Mouse (Mus musculus) thymus, postnatal 14 days (tissue): Measurements from ENCODE around the gene Gm49333.
"Not testable (repeated sequence)": the region's sequence is repeated elsewhere in the genome, so short reads cannot be mapped to it uniquely, and the experiment has no call there.

Experiments used
- DNase-seq: peaks from one replicate; pipeline ENCODE4 v3.0.0; 2021

Gm49333 gene

DNA sequence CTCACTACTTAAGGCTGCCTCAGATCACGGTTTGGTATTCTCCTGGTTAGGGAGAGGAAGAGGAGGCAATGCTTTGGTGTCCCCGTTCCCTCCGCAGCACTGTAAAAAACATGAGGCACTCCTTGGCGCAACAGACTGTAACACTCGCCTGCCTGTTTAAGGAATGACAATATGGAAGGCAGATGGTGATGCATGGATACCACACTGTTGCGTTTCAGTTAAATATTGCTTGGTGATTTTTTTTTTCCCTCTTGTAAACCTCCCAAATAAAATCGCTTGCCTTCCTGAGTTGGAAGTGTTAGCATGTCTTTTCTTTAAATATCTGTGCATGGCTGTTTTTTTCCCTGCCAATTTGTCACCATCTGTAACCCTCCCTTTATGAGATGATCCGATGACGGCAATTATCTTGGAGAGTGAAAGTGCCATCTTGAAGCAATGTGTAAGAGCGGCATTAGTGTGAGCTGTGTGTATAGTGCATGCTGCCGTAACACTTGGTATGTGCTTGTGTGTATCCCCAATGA is 17.5 kb downstream of the Gm49333 start:
- DNase-seq = no peak

DNA sequence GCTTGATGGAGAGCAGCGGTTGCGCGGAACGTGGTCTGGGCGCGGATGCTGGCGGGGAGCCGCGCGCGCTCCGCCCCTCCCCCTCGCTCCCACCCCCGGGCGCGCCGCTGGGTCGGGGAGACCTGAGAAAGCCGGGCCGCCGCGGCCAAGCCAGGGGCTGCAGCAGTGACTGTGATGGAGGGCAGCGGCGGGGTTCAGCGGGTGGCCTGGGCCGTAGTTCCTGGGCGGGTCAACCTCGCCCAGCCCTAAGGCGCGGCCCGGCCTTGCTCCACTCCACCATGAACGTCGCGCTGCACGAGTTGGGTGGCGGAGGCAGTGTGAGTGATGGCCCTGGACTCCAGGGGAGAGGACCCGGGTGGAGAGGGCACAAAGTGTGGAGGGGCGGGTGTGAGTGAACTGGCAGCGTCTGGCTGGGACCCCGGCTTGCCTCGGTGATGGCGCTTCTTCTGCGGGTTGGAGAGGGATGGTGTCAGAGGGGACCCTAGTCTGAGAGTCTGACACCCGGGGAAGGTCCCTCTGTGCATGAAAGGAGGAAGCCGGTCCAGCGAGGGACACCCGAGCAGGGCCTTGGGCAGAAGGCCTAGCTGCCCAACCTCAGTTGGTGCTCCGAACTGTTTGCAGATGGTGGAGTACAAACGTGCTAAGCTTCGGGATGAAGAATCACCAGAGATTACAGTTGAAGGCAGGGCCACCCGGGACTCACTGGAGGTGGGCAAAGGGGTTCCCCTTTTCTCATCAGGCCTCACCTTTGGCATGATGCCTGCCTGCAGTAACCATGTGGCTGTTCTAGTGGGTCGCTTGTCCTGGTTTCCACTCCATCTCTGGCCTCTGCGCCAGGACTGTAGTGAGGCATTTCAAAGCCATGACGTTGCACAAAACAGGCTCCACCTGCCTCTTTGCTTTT is 18.6 kb downstream of the Gm49333 start, which contains the start of gene Ece2:
Gene Ece2, plus strand, starts transcription at position 98 of the 904 bp plus-strand sequence.
- peak; percentile 24 for DNase-seq

DNA sequence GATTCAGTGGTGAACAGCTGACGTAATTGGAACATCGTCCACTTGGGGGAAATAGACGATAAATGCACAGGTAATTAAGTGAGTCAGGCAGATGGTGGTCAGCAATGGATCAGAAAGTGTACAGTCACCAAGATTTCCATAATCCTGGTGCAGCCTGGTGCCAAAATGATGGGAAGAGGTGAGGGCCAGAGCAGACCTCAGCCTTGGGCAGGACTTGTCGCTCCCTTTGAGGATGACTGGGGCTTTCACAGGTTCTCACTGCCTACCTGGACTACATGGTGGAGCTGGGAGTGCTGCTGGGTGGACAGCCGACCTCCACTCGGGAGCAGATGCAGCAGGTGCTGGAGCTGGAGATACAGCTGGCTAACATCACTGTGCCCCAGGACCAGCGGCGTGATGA is 26.0 kb downstream of the Gm49333 start:
- DNase-seq = no peak

DNA sequence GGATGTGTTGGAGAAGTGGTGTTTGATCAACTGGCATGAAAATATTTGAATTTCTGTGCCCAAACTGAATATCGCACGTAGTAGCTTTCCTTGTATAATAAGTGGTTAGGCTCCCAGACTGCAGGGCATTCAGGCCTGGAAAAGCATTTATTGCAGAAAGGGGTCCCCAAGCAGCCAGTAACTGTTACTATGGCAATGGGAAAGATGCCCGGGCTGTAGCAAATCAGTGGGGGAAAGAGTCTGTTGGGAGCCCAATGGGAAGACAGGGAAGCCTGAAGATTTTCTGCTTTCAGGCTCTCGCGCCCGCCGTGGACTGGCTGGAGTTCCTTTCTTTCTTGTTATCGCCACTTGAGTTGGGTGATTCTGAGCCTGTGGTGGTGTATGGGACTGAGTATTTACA is 27.0 kb downstream of the Gm49333 start:
- no peak for DNase-seq

DNA sequence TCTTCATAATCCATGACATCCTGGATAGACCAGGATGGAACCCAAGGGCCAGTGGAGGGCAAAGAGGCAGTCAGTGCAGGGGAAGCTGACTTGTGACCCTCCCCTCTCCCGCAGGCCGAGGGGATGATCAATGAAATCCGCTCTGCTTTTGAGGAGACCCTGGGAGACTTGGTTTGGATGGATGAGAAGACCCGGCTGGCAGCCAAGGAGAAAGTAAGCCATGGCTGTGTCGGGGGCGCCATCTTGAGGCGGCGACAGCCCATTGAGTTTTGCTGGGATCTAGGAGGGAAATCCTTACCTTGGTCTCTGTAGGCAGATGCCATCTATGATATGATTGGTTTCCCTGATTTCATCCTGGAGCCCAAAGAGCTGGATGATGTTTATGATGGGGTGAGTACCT is 30.8 kb downstream of the Gm49333 start:
- DNase-seq = peak; percentile 72

DNA sequence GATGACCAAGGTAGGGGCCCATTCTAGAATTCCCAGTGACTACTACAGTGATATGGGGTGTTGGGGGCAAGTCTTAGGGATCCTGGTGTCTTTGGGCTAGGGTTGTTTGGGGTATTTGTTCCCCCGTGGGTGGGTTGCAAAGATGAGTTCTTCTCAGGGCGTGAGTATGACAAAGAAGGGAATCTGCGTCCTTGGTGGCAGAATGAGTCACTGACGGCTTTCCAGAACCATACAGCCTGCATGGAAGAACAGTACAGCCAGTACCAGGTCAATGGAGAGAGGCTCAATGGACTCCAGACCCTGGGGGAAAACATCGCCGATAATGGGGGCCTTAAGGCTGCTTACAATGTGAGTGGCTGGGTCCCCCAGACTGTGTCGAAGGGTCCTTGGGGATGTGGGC is 32.5 kb downstream of the Gm49333 start:
- DNase-seq = no peak

DNA sequence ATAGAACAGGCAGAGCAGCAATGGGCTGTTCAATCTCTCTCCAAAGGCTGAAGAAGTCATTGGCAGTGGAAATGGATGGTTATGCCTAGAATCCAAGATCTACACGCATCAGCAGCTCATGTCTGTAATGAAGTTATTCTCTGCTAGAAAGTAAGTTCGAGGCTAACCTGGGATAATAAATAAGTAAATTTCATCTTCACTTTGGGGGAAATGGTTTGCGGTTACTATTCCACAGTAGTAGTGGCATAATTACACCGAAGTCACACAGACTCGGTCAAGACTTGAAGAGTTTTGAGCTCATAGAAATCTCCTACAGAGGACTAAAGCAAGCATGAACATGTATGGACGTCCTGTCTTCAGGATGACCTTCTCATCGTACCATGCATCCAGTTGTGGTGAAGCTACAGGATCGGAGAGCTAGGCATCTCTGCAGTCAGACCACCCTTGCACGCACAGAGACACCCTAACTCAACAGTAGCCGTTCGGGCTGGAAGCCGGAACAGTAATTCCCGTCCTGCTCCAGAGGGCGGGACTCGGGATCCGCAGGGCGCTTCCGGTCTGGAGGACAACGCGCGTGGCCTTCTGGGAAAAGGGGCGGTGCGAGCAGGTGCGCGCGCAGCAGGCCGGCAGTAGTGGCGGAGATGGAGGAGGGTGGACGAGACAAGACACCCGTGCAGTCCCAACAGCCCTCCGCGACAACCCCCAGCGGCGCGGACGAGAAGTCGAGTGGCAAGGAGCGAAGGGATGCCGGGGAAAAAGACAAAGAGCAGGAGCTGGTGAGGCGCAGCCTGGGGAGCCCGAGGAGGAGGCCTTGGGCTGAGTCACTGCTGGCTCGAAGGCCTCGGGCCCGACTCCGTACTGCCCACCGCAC is 39.9 kb downstream of the Gm49333 start, which contains the start of gene Psmd2:
Gene Psmd2, plus strand, starts transcription at position 577 of the 871 bp plus-strand sequence.
- DNase-seq = peak; percentile 96

DNA sequence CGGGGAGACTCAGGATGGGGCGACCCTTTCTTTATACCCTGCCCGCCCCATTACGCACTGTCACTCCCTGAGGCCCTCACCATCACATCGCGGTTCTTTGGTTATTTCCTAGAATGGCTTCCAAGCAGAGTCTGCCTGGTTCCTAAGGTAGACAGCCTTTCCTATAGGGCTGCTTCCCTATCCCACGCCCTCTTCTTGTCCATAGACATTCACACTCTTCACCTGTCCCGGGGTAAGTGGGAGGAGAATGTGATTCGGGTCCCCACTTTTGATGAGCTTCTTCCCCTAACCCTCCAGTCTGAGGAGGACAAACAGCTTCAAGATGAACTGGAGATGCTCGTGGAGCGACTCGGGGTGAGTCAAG is 40.5 kb downstream of the Gm49333 start:
- DNase-seq = no peak

DNA sequence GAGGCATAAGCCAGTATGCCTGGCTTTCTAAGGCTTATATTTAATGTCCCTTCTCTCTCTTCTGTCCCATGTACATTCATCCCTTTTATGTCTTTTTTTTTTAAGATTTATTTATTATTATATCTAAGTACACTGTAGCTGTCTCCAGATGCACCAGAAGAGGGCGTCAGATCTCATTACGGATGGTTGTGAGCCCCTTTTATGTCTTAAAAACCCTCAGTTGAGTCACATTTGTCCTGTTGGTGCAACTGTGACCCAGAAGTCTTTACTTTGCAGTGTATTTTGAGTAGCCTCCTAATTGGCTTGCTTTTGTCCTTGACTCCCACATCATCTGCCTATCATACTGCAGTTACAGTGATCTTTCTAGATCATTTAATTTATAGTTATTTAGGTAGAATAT is 41.9 kb downstream of the Gm49333 start:
- DNase-seq = no peak

DNA sequence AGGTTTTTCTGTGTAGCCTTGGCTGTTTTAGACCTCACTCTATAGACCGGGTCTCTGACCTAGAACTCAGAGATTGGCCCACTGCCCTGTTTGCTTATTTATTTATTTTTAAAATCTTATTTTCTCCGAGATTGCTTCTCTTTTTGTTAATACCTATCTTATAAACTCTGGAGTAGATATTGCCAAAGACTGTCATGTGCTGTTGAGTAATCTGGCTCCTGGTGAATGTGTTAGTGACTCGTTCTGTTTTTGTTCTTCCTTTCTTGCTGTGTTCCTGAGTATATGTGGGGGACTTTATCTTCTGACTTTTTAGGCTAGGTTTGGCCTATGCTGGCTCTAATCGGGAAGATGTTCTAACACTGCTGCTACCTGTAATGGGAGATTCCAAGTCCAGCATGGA is 46.3 kb downstream of the Gm49333 start:
- no peak for DNase-seq

DNA sequence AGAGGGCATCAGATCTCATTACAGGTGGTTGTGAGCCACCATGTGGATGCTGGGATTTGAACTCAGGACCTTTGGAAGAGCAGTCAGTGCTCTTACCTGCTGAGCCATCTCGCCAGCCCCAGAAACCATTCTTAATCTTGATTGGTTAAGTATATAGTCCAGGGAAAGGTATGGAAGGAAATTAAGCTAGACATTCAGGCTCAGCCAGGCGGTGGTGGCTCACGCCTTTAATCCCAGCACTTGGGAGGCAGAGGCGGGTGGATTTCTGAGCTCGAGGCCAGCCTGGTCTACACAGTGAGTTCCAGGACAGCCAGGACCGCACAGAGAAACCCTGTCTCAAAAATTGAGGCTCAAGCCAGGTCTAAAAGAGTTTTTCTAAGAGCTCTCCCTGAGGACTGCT is 56.6 kb downstream of the Gm49333 start, which contains the start of gene Eif4g1:
Gene Eif4g1, plus strand, starts transcription at position 301 of the 400 bp plus-strand sequence.
- not testable (repeated sequence) for DNase-seq

DNA sequence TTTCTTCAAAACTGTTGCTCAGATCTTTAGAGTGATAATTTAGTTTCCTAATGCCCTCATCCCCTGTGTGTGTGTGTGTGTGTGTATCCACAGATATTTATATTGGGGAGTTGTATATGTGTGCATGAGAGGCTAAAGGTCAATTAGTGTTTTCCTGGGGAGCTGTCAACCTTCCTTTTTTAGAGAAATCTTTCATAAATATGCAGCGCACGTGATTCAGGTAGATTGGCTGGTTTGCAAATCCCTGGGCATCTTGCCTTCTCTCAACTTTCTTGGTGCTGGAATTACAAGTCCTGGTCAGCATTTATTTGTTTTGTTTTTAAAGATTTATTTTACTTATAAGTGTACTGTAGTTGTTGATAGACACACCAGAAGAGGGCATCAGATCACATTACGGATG is 58.9 kb downstream of the Gm49333 start:
- no peak for DNase-seq

DNA sequence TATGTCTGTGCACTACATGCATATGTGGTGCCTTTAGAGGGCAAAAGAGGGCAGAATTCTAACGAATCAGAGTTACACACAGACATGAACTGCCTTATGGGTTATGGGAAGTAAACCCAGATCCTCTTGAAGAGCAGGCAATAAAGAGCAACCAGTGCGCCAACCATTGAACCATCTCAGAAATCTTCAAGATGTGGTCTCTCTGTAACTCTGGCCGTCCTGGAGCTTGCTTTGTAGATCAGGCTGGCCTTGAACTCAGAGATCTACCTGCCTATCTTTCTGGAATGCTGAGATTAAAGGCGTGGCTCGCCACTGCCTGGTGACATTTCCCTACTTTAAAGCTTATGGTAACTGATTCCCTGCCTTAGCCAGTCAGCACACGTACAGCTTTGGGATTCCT is 60.5 kb downstream of the Gm49333 start:
- DNase-seq = peak; percentile 11

DNA sequence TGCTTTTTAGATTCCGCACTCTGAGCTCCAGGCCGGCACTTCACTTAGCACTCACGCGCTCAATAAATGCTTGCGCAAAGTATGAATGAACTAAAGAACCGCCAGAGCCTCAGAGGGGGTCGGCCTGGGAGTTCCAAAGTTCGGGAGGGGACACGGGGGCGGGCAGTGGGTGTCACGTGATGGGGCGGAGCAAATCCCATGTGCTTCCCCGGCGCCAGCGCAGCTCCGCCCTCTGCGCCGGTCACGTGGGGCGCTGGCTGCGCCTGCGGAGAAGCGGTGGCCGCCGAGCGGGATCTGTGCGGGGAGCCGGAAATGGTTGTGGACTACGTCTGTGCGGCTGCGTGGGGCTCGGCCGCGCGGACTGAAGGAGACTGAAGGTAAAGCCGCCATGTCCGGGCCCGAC is 61.1 kb downstream of the Gm49333 start:
- DNase-seq = peak; percentile 96

DNA sequence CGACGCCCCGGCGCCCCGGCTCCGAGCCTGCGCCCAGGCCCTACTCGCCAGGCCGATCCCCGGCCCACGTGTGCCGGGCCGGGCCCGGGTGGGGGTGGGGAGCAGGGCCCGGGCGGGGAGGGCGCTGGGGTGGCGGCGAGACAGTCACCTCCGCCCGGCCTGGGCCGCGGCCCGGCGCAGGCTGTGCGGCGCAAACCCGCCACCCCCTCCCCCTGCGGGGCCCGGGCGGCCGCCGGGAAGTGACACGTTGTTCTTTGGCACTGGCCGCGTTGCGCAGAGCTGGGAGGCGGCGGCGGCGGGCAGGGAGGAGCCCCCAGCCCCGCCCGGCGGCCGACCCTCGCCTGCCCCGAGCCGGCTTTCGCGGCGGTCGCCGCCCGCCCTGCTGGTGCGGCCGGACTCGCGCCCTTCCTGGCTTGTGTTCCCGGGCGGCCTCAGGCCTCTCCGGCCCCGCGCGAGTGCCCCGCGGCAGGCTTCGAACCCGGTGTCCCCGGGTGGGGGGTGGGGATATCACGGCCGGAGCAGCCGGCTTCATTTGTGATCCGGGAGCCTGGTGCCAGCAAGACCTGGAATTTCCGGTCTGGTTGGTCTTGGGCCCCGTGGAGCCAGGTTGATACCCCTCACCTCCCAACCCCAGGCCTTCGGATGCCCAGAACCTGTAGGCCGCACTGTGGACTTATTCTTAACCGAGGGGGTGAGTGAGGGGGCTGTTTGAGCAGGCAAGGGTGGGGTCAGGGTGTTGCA is 61.7 kb downstream of the Gm49333 start:
- DNase-seq = peak; percentile 76

DNA sequence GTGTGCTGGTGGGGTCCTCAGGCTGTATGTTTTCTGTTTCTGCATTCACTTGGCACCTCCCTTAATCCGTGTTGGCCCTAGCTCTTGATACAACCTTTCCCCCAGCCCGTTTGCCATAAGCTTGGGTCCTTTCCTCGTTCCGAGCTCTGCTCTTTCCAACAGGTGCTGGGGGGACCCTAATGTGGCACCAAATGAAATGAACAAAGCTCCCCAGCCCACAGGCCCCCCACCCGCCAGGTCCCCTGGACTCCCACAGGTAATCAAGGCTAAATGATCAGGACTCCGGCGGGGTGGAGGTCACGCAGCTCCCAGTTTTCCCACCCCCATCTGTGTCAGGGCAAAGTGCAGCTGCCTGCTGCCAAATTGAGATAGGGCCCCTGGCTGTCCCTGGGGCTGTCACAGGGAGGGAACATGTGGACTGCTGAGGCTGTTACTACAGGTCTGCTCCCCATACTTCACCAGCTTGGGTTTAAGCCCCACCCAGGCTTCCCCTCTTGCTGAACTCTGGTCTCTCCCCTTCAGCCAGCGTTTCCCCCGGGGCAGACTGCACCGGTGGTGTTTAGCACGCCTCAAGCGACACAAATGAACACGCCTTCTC is 62.4 kb downstream of the Gm49333 start:
- DNase-seq = peak; percentile 47

DNA sequence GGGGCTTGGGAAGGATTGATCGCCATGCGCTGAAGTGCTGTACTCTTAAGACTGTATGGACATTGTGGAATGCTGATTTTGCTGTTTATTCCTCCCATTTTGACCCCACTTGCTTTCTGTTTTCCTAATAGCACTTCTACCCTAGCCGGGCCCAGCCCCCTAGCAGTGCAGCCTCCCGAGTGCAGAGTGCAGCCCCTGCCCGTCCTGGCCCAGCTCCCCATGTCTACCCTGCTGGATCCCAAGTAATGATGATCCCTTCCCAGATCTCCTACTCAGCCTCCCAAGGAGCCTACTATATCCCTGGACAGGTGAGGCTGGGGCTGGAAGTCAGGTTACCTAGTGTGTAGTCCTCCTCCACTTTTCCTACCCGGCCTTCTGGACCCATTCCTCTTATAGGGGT is 63.8 kb downstream of the Gm49333 start:
- no peak for DNase-seq

DNA sequence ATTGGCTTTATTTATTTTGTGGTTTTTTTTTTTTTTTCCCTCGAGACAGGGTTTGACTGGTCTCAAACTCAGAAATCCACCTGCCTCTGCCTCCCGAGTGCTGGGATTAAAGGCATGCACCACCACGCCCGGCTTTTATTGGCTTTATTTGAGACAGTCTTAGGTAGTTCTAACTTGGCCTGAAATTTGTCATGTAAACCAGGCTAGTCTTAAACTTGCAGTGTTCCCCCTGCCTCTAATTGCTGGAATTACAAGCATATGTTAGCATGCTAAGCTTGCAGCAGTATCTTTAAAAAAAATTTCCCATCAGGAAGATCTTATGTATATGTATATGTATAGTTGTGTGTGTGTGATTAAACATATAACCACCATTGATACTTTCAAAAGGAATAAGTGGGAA is 65.3 kb downstream of the Gm49333 start:
- DNase-seq = no peak

DNA sequence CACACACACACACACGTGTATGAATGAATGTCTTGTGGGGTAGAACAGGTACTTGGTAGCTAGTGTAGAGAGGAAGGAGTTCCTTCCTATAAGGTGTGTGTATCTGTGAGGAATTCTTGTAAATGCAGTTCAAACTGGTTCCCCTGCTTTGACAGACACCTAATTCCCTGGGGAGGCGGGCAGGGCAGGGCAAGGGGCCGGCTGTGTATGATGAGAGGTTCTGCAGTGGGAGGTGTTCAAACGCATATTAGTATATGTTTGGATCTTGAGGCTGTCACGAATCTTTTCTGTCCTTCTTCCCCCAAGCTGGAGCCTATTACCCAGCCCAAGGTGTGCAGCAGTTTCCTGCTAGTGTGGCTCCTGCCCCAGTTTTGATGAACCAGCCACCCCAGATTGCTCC is 66.0 kb downstream of the Gm49333 start:
- DNase-seq = no peak

DNA sequence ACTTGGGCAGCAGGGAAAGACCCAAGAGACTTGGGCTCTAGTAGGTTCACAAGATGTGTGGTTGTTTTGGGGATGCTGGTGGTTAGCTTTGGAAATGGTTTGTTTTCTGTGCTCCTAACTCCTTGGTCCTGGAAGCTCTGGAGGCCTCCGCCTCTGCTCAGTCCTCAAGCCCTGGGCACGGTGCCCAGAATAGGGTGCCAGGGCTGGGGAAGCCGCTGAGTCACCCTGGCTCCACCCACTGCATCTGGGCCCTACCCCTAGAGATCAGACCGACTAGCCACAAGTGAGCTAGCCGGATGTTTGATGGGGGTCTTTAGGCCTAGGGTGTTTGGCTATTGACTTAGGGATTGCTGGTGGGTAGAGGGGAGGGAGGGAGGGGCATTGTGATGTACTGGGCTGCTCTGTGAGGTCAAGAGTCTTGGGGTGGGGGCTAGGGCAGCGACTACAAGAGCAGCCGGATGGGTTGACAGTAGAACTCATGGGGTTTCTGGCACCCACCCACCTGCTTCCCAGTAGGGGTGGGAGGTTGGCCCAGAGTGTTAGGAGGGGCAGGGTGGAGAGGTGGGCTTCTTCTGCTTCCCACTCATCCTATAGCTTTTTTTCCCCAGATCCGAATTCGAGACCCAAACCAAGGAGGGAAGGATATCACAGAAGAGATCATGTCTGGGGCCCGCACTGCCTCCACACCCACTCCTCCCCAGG is 66.7 kb downstream of the Gm49333 start:
- DNase-seq = no peak

DNA sequence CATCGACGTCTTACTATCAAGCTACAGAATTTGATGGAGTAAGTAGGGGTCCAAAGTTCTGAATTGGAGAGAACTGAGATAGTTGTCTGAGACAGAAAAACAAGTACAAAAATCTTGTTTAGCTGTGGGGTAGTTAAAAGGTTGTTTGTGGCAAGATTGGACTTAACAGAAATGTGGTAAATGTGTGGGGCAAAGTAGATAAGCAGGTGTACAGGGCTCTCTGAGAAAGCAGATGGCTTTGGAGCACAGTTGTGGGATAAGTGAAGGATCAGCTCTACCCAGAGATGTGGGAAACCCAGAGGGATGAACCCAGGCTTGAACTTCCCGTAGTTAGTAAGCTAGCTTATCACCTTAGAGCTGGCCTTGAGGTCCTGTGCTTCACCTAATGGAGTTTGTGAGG is 79.4 kb downstream of the Gm49333 start:
- DNase-seq = no peak

DNA sequence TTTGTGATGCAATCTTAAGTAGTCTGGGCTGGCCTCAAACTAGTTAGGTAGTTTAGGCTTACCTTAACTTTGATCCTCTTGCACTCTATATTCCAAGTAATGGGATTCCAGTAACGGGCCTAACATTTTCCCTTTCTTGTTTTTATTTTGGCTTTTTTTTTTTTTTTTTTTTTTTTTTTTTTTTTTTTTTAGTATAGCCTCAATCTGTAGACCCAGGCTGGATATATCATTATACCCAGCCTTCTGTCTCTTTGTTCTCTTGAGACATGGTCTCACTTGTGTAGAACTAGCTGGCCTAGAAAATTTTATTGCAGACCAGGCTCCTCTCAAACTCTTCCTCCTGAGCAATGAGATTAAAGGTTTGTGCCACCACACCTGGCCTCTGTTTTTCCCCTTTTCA is 80.2 kb downstream of the Gm49333 start:
- DNase-seq = no peak
